Mouse (Mus musculus): ENCODE measurements at regions not wholly inside any gene's neighbourhood (a gene's known extent, or its start where the extent isn't known, plus 50 kb on each side); places are given as distances from the start of the nearest gene placed in this dataset.

DNA sequence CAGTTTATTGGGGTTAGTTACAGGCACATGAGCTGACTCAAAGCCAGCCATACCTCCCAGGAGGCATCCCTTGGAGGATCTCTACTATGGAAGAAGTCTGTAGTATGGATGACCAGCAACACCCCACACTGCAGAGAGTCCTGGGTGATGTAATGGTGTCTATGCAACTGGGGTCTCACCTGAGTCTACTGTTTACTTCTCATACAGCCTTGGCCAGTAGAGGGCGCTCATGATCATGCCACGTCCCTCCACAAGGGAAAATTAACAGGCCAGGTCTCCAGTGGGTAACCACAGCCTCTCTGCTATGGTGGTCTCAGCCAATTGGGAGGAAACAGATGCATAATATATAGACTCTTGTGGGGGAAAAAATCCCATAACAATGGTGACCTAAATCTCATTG is 111.7 kb downstream of the Cdh26 start:
- in situ Hi-C loops (cut with MboI, MseI), result no loop called here

DNA sequence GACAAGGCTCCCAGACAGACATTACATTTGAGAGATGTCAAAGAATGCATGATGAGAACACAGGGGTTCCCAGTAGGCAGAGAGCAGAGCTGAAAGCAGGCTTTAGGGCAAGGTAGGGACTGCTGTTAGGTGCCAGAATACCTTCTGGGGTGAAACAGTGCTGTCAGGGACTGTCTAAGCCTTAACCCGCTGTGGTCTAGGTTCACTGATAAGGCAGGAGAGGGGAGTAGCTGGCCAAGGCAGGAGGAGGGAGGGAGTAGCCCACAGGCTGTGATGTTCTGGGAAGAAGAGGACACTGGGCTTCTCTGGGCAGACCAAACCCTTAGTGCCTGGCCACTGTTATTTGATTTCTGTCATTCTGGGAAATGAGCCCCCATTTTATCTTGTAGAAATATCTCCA is 114.1 kb downstream of the Cdh26 start:
- in situ Hi-C loops (cut with MboI, MseI), result no loop called here

DNA sequence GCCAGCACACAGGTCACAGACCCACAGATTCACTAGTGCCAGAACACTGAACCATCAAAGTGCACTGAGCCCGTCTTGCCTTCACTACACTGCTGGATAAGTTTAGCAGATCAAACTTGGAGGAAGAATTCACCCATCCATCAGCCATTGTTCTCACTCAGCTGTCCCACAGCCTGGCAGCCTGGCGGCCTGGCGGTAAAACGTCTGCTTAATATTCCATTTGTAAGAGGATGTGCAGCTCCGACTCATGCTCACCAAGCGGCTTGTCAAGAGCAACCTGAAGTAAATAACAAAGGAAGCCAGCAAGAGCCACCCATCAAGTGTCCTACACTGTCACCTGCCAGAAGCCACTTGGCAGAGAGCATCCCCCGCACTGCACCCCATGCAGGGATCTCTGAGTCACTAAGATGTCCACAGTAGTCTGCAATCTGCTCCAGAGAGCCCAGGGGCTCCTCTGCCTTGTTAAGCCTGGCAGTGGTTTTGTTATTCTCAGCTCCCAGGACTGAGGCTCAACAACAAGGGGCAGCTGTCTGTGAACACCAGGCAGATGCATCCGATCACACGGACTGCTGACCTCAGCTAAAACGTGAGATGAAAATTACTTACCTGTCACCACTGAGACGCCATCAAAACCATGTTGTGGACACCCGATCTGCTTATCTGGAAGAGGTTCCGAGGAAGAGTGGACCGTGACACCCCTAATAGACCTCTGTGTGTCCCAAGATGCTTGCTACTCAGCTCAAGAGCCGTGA is 115.4 kb downstream of the Cdh26 start:
- in situ Hi-C loops (cut with MboI, MseI), result no loop called here

DNA sequence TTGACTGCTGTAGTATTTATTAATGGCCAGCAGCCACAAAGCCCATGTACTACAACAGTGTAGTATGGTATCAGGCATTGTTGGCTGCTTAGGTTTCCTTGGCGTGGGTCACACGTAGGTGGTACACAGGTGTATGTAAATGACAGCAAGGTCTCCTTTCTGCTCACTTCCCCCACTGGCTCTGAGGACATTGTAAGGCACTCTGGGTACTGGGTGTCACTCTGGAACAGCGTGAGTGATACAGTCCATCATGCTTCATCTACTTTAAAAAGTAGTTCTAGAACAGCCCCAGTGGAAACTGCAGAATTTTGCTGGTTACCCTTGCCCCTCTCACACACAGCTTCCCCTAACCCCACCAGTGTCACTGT is 116.0 kb downstream of the Cdh26 start:
- in situ Hi-C loops (cut with MboI, MseI), result no loop called here

DNA sequence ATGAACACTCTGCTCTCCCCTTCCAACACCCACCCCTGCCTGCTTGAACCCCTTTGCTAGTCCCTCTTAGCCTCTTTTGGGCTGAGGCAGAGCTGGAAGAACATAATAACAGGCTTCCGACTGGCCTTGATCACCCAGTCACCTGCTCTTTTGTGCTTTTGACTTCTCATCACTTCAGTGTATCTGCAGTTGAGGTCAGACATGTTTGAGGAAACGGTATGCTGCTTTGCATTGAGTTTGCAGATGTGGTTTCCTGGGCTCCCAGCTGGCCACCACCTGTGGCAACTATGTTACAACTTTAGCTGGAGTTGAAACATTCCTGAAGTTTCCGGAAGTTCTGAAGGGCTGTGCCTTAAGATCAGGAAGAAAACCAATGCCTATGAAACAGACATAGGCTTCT is 116.6 kb downstream of the Cdh26 start:
- in situ Hi-C loops (cut with MboI, MseI), result no loop called here

DNA sequence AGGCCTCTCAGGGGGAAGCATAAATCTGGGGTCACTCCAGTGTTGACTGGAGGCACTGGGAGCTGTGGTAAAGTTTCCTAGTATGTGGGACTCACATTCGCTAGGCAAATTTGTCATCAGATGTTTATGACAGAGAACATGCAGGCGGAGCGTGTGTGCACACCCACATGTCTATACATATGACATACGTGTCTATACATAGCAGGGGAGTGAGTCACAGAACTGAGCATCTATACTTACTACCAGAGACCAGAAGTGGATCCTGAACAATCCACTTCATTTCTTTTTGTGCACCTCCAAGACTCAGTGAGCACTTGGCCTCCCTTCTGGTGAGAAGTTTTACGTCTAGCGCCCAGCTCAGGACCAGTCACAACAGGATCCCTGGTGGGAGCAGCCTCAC is 118.6 kb downstream of the Cdh26 start:
- in situ Hi-C loops (cut with MboI, MseI), result no loop called here

DNA sequence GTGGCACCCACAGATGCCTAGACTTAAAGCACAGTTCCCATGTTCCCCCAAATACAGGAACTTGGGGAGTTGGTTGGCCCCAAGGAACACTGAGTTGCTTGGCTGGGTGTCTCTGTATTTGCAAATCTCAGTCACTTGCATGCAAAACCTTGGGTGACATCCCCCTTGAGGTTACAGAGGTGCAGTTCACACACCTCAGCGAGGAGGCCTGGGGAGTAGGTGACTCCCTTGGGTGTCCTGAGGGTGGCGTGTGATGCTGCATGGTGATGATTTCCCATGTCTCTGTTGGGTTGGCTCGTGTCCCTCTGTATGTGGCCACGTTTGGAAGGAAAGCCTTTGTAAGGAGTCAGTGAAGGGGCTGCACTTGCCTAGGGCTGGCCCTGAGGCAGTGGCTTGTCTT is 123.4 kb downstream of the Cdh26 start:
- in situ Hi-C loops (cut with MboI, MseI), result no loop called here

DNA sequence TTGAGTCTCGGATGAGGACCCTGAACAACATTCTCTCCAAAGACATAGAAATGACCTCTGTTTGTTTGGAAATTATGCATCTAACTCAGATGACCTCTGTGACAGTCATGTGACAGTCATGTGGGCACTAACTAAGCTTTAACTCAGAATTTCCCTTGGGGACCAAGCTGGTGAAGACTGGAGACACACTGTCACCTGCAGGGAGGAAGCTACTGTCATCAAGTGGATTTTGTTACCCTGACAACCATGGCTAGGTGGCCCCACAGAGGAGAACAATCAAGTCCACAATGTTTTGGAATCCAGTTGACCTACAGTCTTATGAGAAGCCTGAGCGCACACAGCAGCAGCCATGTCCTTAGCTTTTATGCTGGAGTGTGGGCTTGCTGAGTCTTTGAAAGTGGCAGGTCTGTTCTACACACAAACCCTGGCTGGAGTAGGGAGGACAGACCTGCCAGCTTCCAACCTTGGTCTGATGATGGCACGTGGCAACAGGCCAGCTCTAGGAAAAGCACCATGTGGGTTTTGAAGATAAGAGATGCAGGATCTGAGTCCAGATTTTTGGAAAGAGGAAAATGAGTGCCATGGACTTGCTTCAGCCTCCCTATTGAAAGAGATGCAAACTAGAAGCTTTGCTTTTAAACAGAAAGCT is 125.5 kb downstream of the Cdh26 start:
- in situ Hi-C loops (cut with MboI, MseI), result no loop called here

DNA sequence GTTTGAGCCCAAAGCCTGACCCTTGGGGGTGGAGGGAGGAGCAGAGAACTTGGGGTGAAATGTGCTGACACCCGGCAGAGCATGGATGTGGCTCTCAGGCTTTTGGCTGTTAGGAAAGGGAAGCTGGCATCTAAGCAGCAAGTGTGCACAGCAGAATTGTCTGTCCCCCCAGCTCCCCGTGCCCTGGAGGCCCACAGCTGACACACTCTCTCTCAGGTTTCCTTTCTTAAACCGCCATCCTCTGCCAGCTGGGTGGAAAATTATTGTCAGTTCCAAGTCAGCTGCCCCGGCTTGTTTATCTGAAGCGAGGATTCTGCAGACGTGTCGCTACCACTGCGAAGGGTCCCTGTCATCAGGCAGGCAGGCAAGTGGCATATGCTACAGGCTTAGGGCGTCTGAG is 127.6 kb downstream of the Cdh26 start:
- in situ Hi-C loops (cut with MboI, MseI), result no loop called here

DNA sequence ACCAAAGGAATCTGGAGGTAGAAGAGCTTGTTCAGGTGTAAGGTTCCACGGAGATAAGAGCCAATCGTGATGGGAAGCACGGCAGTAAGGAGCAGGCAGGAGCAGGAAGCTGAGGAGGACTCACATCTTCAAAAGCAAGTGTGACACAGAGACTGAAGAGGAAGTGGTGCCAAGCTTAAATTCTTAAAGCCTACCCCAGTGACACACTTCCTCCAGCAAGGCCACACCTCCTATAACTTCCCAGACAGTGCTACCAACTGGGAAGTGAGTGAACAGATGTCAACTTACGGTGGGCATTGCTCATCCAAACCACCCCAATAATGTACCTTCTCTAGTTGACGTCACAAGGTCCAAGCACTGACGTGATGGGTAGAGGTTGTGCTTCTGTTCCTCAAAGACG is 133.0 kb downstream of the Cdh26 start:
- in situ Hi-C loops (cut with MboI, MseI), result no loop called here

DNA sequence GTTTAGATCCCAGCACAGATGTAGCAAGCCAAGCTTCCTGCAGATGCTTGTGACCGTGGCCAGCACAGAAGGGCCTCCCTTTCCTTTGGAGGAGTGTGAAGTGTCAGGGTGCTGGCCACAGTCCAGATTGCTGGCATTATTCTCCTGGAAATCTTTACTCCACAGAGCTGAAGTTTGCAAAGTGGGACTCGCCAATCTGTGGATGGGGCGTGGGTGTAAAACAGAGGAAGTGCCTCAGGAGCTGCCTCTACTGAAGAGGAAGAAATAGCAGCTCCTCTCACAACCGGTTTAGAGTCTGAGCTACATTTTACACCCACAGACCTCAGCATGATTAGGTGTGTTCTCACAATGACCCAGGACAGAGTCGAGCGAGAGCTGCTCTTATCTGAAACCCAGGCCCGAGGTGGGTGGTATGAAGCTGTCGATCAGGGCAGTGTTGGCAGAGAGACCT is 135.1 kb downstream of the Cdh26 start:
- in situ Hi-C loops (cut with MboI, MseI), result no loop called here

DNA sequence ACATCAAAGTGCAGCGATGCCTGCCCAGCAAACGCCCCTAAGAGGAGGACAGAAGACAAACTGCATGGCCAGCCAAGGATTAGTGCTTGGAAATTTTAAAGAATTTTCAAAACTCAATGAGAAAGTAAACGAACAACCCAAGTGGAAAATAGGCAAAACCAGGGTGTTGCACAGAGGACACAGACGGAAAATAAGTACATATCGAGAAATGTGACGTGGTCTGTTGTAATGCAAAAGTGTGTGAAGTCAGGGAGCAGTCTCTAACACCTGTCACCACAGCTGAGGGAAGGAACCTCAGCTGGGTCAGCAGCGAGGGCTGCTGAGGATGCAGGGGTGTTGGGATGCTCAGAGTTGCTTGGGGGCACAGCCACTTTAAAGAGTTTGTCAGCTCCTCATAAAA is 137.2 kb downstream of the Cdh26 start:
- in situ Hi-C loops (cut with MboI, MseI), result no loop called here

DNA sequence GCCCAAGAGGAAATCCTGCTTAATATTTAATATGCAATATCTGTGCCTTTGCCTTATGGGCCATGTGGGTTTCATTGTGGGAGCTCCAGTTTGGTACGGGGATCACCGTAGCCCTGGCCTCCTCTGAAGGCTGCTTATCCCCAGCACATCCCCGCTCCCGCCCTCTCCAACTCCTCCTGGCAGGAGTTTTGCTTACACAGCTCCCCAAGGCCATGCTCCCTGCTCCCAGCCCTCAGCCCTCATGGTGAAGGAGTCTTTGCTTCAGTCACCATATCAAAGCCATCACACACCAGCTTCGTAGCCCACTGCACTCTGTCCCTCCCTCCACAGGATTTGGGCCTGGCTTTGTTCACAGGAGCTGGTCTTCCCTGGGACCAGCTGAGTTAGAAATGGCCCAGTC is 142.0 kb downstream of the Cdh26 start:
- in situ Hi-C loops (cut with MboI, MseI), result loop anchor here (5.0 kb wide), 1 partner anchor 95 kb away; no protein-coding TSS in a partner anchor

DNA sequence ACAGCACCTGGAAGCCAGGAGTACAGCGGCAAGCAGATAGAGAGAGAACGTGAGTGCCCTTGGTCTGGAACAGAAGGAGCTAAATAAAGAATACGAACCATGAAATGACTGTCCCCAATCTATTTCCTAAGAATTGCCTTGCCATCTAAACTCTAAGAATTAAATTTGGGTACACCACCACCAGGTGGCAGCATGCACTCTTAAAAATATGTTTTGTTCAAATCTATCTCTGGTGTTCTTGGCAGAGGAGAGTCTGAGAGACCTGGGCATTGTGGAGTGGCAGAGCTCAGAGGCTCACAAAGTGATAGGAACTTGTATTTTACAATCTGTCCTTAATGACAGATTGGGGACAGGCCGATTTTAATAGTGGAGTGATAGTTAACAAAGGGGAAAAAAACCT is 144.5 kb downstream of the Cdh26 start:
- in situ Hi-C loops (cut with MboI, MseI), result loop anchor here (5.0 kb wide), 1 partner anchor 92 kb away; no protein-coding TSS in a partner anchor

DNA sequence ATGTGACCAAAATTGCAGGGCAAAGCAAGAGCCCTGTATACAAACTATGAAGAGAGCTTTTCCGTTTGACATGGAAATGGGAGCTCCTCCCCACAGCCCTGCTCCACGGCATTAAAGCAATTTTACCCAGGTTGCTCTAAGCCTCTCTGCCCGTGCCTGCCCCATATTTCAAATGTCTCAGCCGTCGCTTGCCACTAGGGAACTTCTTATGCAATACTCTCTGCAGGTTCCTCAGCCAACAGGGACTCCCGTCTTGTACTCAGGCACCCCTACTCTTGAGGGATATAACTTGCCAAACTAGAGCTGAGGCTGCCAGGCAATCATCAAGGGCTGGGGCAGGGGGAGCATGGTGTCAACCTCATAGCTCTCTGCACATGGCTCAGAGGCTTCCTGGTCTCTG is 145.1 kb downstream of the Cdh26 start:
- in situ Hi-C loops (cut with MboI, MseI), result no loop called here

DNA sequence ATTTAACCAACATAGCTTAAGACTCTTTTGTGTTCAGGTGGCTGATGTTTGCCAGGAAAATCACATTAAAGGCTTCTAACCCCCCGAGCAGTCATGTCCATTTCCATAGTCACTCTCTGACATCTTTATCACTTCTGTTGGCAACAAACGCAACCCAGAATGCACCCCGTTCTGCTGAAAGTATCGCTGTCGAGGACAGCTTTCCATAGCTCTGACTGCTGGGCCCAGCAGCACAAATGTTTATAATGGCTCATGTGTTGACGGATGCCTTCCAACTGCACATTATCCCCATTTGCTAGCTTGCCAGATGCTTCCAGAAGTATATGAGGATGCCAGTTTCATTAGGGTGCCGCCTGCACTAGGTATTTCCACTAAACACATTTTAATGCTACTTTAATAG is 145.7 kb downstream of the Cdh26 start:
- in situ Hi-C loops (cut with MboI, MseI), result no loop called here

DNA sequence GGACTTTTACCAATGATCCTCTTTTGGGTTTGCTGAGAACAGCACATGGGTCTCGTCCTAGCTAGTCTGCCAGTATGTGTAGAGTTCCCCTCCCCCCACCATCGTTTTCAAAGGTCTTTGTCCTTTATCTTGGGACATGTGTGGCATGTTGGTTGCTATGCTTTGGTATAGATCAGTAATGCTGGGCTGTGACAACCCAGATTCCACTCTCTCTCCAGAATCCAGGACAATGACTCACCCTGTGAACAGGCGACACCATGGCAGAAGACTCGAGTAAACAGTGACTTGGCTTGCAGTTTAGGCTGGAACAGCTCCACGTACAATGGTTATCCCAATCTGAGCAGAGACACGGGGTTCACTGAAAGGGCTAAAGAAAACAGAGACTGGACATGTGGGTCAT is 149.2 kb downstream of the Cdh26 start:
- in situ Hi-C loops (cut with MboI, MseI), result no loop called here

DNA sequence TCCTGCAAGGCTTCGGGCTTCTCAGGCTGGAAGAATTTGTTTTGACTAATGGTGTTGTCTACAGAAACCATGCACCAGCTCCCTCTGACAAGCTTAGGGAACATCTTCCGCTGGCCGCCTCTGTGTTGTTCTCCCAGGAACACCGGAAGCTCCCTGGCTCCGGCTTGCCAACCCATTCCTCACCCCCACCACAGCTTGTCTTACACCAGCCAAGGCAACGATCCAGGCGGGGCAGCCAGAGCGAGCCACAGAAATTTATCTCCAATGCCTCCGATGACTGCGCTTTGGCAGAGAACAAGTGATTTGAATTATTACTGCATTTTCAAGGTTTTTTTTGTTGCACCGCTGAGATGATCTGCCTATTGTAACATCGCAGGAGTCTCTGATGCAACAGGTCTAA is 151.0 kb downstream of the Cdh26 start:
- in situ Hi-C loops (cut with MboI, MseI), result no loop called here

DNA sequence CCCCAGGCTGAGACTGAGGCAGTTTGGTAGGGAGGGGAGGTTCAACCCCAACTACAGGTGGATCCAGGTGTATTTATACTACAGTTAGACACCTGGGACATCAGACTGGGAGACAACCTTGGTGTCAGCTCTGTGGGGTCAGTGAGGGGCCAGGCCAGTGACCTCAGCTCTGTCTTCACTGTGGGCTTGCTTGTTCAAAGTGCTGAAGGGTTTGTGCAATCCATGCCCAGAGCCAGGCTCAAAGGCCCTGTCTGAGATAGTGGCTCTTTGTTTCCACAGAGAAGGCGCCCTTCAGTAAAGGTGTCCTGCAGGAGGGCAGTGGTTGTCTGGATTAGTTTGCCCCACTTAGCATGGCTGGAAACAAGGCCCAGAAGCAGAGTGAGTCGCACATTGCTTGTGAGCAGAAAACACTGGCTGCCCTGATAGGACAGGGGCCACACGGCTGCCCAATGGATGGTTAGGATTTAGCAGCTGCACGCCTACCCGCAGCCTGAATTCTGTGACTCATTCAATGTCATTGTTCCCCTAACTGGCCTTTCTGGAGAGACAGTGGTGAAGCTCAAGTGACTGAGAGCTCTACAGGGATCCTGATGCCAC is 154.7 kb downstream of the Cdh26 start:
- in situ Hi-C loops (cut with MboI, MseI), result no loop called here

DNA sequence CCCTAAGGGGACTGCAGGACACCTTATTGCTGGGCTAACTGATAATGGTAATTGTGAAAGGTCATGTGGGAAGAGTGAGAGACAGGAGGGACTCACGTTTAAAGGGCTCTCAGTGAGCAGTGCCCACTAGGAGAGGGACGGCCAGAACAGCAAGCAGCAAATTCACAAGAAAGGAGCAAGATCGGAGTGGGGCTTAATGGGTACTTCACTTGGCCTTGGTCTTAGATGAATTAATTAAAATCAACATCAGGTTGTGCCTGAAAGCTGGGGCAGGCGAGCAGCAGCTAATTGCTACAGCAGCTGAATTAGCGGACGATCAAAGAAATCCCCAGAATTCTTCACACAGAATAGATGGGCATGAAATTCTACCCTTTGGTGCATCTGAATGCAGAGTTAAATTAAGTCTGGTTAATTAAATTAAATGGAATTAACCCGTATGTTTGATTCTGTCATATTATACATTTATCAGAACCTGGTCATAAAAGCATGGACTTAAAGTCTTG is 156.9 kb downstream of the Cdh26 start:
- in situ Hi-C loops (cut with MboI, MseI), result no loop called here

DNA sequence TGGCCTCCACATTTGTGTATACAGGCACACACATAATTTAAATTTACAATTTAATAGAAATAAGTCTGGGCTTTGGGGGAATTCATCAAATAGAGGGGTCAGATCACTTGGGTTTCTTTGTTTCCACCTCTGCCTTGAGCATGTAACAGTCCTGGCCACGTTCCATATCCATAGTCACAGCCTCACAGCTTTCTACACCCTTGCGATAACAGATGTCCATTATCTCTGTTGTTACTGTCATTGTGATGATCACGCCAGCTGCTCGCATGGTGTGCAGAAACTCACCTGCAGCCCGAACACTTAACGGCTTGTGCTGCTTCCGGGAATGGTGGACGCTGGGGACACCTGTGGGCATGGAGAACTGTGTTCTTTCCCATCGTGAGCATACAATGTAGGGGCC is 163.4 kb downstream of the Cdh26 start:
- in situ Hi-C loops (cut with MboI, MseI), result no loop called here

DNA sequence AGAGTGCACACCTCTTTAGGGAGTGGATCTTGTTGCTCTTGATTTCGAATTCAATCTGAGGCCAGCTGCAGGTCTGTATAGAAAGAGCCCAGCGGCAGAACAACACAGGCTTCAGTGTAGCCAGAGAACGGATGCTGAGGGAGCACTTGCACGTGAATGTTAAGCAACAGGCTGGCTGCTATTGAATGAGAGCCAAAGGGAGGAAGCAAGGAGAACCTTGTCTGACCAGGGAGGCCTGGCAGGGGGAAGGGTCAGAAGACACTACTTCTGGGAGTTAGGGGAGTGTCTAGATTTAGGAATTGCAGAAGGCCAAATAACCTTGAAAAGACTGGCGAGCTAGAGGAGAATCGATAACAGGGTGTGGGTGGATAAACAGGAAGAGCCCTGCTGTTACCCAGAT is 163.8 kb downstream of the Cdh26 start:
- in situ Hi-C loops (cut with MboI, MseI), result no loop called here

Measured in T-helper 1 cell (primary cell).